Mouse (Mus musculus) left cerebral cortex, postnatal 25 days (tissue): ENCODE measurements around the gene Lrrc41. TPM values are rescaled to one million over a fixed set of nuclear protein-coding genes. Genes with fewer than 3 reads are reported as not detected.

ENCODE experiments used
- DNase-seq, 2 experiments: peaks; one replicate each; pipeline ENCODE4 v3.0.0; 2022; ENCODE audit warnings: low spot score in 2 of 2, mixed read lengths in 1 of 2
- intact Hi-C: fragments of 180-260 bp; cut with DNase I; formaldehyde crosslinking; loops from one replicate; pipeline ENCODE4 v1.15.1; 2025
- total RNA-seq, 2 experiments: library from RNA; stranded (reverse); gene quantifications; 2 replicates each; pipeline ENCODE4 v1.2.3; 2021

The Lrrc41 gene
- total RNA-seq, 2 experiments from 2014 or later: 45.3 to 47.7 TPM

GRCm38 (mm10) chr4:116140801-116141574, 65.9 kb downstream of the Lrrc41 start:
- intact Hi-C loops: no loop called here
- DNase-seq: peak; percentile 42 to 82

GRCm38 (mm10) chr4:116141736-116142135, 66.7 kb downstream of the Lrrc41 start:
- no peak for DNase-seq
- intact Hi-C loops: no loop called here

GRCm38 (mm10) chr4:116142269-116142668, 67.2 kb downstream of the Lrrc41 start:
- no peak for DNase-seq
- intact Hi-C loops: no loop called here

DNA sequence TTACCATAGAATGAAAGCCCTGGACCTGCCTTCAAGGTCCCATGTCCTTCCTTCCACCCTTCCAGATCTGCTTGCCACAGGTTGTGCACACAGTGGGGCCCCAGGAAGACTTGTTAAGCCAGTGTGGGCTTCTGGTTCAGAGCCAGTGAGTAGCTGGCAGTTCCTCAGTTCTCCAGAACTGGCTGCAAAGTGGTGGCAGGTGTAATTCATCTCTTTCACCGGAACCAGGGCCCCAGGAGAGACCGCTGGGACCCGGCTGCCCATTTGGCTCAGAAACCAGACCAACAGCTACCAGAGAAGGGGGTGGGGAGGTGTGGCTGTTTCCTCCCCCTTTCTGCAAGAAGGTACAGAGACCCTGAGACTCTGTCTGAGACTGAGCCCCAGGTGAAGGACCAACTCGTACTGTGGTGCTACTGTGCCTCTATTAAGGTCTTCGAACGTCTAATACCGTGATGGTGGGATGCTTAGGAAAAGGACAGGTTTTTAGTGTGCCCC, 68.3 kb downstream of the Lrrc41 start:
- DNase-seq: no peak
- intact Hi-C loops: no loop called here

DNA sequence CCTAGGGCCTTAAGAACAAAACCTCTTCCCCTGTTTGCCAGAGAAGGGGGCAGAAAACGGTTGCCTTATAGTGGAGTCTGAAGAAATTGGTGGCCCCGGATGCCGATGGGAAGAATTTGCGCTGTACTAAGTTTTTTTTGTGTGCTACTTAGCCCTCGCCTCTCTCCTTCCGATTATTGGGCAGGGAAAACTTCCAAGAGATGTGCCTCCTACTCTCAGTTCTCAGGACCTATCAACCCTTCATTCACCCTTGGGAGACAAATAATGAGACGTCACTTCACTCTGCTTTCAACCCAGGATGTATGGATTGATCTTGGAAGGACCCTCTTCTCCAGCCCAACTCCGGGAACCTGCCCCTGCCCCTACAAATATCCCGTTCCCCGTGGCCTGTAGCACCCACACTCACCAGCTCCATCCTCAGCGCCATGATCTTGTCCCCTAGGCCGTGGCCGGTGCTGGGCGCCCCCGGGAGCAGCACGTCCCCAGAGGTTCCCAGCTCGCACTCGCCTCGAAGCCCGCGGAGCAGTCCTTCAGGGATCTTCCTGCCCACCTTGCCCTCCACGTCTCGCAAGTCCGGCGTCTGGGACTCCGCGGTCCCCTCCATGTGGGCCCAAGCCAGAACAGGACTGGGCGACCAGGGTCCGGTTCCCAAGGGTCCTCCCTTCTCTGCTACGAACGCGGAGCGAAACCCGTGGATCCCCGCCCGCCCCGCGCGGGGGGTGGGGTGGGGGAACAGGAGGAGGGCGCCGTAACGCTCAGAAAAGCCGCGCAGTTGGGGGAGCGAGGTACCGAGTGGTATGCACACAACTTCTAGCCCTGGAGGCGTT, 69.0 kb downstream of the Lrrc41 start:
- peak; percentile 70 to 73 for DNase-seq
- intact Hi-C loops: no loop called here

Other genes with a start within 250 kb of the Lrrc41 start
- 1 to 10 TPM; 3.3 to 4.4 TPM for gene Mob3c, start 247.2 kb upstream of the Lrrc41 start, total RNA-seq
- 10 to 100 TPM; 33.1 to 38.6 TPM for gene Mknk1, start 236.1 kb upstream of the Lrrc41 start, total RNA-seq
- gene Kncn, start 190.9 kb upstream of the Lrrc41 start, total RNA-seq: under 1 TPM; 0.21 to 0.23 TPM
- under 1 TPM; 0.27 to 0.37 TPM for gene 6430628N08Rik, start 184.6 kb upstream of the Lrrc41 start, total RNA-seq
- gene Dmbx1, start 135.3 kb upstream of the Lrrc41 start, total RNA-seq: not detected
- 10 to 100 TPM; 88.4 to 89.8 TPM for gene Faah, start 57.3 kb upstream of the Lrrc41 start, total RNA-seq
- 10 to 100 TPM; 10.7 to 11.4 TPM for gene Nsun4, start 21.4 kb upstream of the Lrrc41 start, total RNA-seq
- gene Uqcrh, start 198 bp upstream of the Lrrc41 start, total RNA-seq: 100 to 1,000 TPM; 444 to 446 TPM
- gene Rad54l, start 48.4 kb downstream of the Lrrc41 start, total RNA-seq: under 1 TPM; 0.32 to 0.64 TPM
- 10 to 100 TPM; 73.5 to 77.6 TPM for gene Pomgnt1, start 48.6 kb downstream of the Lrrc41 start, total RNA-seq
- gene Lurap1, start 76.1 kb downstream of the Lrrc41 start, total RNA-seq: 10 to 100 TPM; 27.9 to 32.8 TPM
- gene Tspan1, start 92.3 kb downstream of the Lrrc41 start, total RNA-seq: under 1 TPM; 0.23 to 0.27 TPM
- gene 1700042G07Rik, start 98.1 kb downstream of the Lrrc41 start, total RNA-seq: not detected
- not detected for gene Gm49337, start 98.1 kb downstream of the Lrrc41 start, total RNA-seq
- 10 to 100 TPM; 37.7 to 44.0 TPM for gene Pik3r3, start 146.3 kb downstream of the Lrrc41 start, total RNA-seq